Mouse (Mus musculus) limb, embryonic 11.5 days (tissue): ENCODE data around the gene Gpr55. TPM values are rescaled to one million over a fixed set of nuclear protein-coding genes. Genes with fewer than 3 reads are reported as not detected.
"Not testable (repeated sequence)": the region's sequence is repeated elsewhere in the genome, so short reads cannot be mapped to it uniquely, and the experiment has no call there.

Source experiments
- ATAC-seq: fragments of 200-750 bp; cut with Nextera tagmentation; 2 replicates; pipeline ENCODE4 v1.8.0; 2017; ENCODE audit warnings: low read depth; ENCODE audit not compliant: insufficient number of reproducible peaks, low FRiP score, low TSS enrichment
- DNase-seq: peaks from one replicate; pipeline ENCODE4 v3.0.0-alpha.2; 2015; ENCODE audit warnings: low spot score
- H3K27ac ChIP-seq: fragments of 300-500 bp; sonication (generic); replicated peaks from 2 replicates; pipeline ENCODE4 v1.5.1; 2014; ENCODE audit warnings: low read depth, mild to moderate bottlenecking, low read length
- H3K27me3 ChIP-seq: fragments of 300-500 bp; sonication (generic); 2 replicates; pipeline ENCODE4 v1.6.1; 2014; ENCODE audit warnings: mild to moderate bottlenecking, low read length, mixed read lengths; ENCODE audit not compliant: control insufficient read depth, insufficient read depth
- H3K36me3 ChIP-seq: fragments of 300-500 bp; sonication (generic); 2 replicates; pipeline ENCODE4 v1.6.1; 2014; ENCODE audit warnings: mild to moderate bottlenecking, low read length, moderate library complexity, mixed read lengths; ENCODE audit not compliant: control insufficient read depth, insufficient read depth
- H3K4me1 ChIP-seq: fragments of 300-500 bp; sonication (generic); 2 replicates; pipeline ENCODE4 v1.6.1; 2014; ENCODE audit warnings: low read length, mixed read lengths; ENCODE audit not compliant: control insufficient read depth, insufficient read depth
- H3K4me2 ChIP-seq: fragments of 300-500 bp; sonication (generic); 2 replicates; pipeline ENCODE4 v1.6.1; 2014; ENCODE audit warnings: low read depth, mild to moderate bottlenecking, moderate library complexity; ENCODE audit not compliant: severe bottlenecking
- H3K4me3 ChIP-seq: fragments of 300-500 bp; sonication (generic); 2 replicates; pipeline ENCODE4 v1.5.1; 2014; ENCODE audit warnings: low read depth, low read length
- H3K9ac ChIP-seq: fragments of 300-500 bp; sonication (generic); 2 replicates; pipeline ENCODE4 v1.6.1; 2014; ENCODE audit warnings: mild to moderate bottlenecking, low read length
- H3K9me3 ChIP-seq: fragments of 300-500 bp; sonication (generic); 2 replicates; pipeline ENCODE4 v1.6.1; 2016; ENCODE audit warnings: low read length; ENCODE audit not compliant: control insufficient read depth
- WGBS: fragments of 180-500 bp; shearing (Covaris S2); extraction: QIAGEN DNeasy Blood & Tissue Kit; methylation state at CpG from one replicate; pipeline ENCODE4 v1.1.7; 2014; 5-methylcytosine and 5-hydroxymethylcytosine counted together
- polyA plus RNA-seq: library from polyadenylated mRNA; unstranded; fragments of >200 nt; fragmentation: Nextera tagmentation; extraction: Ambion mirVana; gene quantifications from 2 replicates; pipeline ENCODE4 v1.2.1, GENCODE M21; 2014

The Gpr55 gene
- polyA plus RNA-seq, 1 experiment from 2014 or later: not detected

DNA sequence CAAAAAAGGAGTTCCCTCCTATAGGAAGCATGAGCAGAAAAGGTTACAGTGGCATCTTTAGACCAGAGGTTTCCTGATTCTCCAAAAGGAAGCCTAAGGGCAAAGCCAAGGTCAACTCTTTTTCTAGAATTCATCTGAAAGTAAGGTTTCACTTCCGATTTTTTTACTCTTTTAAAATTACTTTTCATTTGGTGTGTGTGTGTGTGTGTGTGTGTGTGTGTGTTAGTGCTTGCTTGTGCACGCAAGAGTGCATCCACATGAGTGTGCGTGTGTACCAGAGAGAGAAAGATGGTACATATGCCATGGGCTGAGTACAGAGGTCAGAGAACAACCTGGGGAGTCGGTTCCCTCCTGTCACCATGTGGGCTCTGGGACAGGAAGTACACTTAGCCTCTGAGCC lies 28.1 kb upstream of the Gpr55 start:
- H3K4me2 ChIP-seq, H3K9ac ChIP-seq, ATAC-seq, H3K27ac ChIP-seq, H3K4me1 ChIP-seq, H3K9me3 ChIP-seq, DNase-seq, H3K36me3 ChIP-seq, H3K27me3 ChIP-seq, H3K4me3 ChIP-seq: not testable (repeated sequence)
- WGBS: 88% methylated on average over 4 of the region's 4 CpGs

DNA sequence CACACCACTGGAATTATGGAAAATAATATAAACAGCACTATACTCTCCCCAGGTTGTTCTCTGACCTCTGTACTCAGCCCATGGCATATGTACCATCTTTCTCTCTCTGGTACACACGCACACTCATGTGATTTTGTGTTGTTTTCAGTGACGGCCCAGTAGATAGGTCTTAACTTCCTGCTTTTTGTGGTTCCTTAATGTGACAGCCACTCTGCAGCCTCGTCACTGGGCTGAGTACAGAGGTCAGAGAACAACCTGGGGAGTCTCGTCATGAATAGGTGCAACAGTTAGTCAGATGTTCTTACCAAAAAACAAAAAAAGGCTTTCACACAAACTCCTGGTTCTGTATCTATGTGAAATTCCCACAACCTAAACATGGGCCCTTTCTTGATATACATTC lies 27.5 kb upstream of the Gpr55 start:
- Histone ChIP-seq H3K4me2 (no peak overlapping the region), H3K36me3 (no peaks in the 10 kb centered on the region), H3K27ac (no peak overlapping the region), H3K9me3 (no peaks in the 10 kb centered on the region), H3K9ac (no peak overlapping the region), H3K4me3 (no peak overlapping the region), H3K27me3 (no peaks in the 10 kb centered on the region), H3K4me1 (no peaks in the 10 kb centered on the region)
- ATAC-seq (no peak), DNase-seq (no peak)
- 74% methylated on average over 4 of the region's 4 CpGs for WGBS

DNA sequence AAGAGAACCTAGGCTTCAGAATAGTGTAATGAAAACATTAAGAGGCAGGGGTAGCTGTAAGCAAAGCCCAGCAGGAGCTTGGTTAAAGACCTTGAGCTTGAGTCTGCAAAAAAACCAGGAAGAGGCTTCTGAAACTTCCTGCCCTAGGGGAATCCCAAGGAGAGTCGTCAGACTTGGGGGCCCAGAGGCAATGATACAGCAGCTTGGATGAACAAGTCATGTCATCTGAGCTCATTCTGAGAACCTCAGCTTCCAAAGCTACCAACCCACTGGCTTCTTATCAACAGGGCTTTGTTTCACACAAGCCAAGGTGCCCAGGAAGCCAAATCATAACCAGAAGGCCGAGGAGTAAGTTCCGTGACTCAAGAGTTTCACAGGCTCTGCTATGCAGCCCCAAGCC lies 25.0 kb upstream of the Gpr55 start:
- H3K4me1 ChIP-seq: no peaks in the 10 kb centered on the region
- DNase-seq (no peak), ATAC-seq (no peak)
- 89% methylated on average over 3 of the region's 3 CpGs for WGBS
- H3K9me3 ChIP-seq: no peaks in the 10 kb centered on the region
- H3K36me3 ChIP-seq: no peaks in the 10 kb centered on the region
- H3K9ac ChIP-seq: no peak overlapping the region
- H3K27me3 ChIP-seq: no peaks in the 10 kb centered on the region
- no peak overlapping the region for H3K27ac ChIP-seq
- no peak overlapping the region for H3K4me3 ChIP-seq
- H3K4me2 ChIP-seq: no peak overlapping the region

DNA sequence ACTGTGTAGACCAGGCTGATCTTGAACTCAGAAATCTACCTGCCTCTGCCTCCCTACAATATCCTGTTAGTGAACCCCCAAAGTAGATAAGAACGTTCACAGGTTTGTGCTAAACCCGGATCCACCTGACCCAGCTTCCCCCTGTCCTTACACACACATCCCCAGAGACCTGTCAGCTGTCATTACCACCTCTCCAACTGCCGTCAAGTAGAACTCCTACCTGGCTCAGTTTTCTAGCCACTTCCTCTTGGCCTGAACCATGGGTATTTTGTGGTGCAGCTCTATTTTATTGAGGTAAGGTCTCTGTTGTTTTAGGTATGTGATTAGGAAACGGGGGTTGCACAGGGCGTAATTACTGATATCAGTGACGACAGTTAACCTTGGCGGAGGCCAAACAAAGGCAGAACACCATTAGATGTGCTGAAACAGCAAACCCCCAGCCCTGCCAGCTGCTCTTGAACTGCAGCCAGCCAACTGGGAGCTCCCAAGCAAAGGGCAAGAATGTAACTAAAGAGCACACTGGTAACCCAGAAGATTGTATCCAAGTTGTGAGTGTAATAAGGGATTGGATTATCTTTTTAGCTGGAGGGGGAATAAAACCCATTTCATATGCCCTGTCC lies 21.0 kb upstream of the Gpr55 start:
- ATAC-seq: no peak
- no peak overlapping the region for H3K4me2 ChIP-seq
- no peak overlapping the region for H3K4me3 ChIP-seq
- H3K4me1 ChIP-seq: no peaks in the 10 kb centered on the region
- DNase-seq: no peak
- no peak overlapping the region for H3K27ac ChIP-seq
- no peak overlapping the region for H3K9ac ChIP-seq
- H3K27me3 ChIP-seq: no peaks in the 10 kb centered on the region
- WGBS: 66% methylated on average over 7 of the region's 7 CpGs
- H3K9me3 ChIP-seq: no peaks in the 10 kb centered on the region
- H3K36me3 ChIP-seq: no peaks in the 10 kb centered on the region

DNA sequence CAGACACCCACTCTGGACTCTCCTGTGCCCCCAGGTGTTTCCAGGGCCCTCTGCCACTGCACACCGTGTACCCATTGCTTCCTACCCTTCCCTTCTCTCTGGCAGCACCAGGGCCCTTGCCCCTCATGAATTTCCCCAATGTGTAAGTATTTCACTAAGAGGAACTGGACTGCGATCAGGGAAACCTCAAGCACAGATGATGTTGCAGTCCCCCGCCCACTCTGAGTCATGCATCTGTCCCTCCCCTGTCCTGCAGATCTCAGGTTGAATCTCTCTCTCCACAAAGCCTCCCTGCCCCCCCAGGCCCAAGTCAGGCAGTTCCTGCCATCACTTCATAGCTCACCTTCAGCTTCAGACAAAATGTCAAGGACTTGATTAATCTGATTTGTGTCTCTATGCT lies 16.9 kb upstream of the Gpr55 start:
- 75% methylated on average over 3 of the region's 3 CpGs for WGBS

DNA sequence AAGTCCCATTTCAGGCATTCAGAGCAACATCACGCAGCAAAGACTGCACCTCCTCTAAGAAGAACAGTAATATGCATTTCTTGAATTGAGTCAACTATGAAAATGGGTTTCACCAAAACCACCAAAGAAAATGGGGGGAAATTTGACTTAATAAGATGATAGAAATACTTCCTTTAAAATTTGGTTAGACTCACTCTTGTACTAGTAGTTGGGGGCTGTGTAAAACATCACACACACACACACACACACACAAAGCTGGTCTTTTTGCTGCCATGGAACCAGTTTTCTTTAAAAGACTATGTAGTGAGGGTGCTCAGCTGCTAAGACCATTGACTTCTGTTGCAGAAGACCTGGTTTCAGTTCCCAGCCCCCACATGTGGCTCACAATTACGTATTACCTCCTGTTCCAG lies 12.7 kb upstream of the Gpr55 start:
- Histone ChIP-seq H3K9me3 (no peaks in the 10 kb centered on the region), H3K4me2 (no peak overlapping the region), H3K36me3 (no peaks in the 10 kb centered on the region), H3K27me3 (no peaks in the 10 kb centered on the region), H3K27ac (no peak overlapping the region), H3K4me3 (no peak overlapping the region), H3K9ac (no peak overlapping the region), H3K4me1 (no peaks in the 10 kb centered on the region)
- DNase-seq: no peak
- WGBS: 92% methylated on average over 2 of the region's 2 CpGs
- no peak for ATAC-seq

More for the DNA sequence above, 16.9 kb upstream of the Gpr55 start:
- Histone ChIP-seq H3K4me1 (no peaks in the 10 kb centered on the region), H3K4me3 (no peak overlapping the region), H3K27me3 (no peaks in the 10 kb centered on the region), H3K36me3 (no peaks in the 10 kb centered on the region), H3K4me2 (no peak overlapping the region), H3K9me3 (no peaks in the 10 kb centered on the region), H3K9ac (no peak overlapping the region), H3K27ac (no peak overlapping the region)
- DNase-seq: no peak
- ATAC-seq: no peak

DNA sequence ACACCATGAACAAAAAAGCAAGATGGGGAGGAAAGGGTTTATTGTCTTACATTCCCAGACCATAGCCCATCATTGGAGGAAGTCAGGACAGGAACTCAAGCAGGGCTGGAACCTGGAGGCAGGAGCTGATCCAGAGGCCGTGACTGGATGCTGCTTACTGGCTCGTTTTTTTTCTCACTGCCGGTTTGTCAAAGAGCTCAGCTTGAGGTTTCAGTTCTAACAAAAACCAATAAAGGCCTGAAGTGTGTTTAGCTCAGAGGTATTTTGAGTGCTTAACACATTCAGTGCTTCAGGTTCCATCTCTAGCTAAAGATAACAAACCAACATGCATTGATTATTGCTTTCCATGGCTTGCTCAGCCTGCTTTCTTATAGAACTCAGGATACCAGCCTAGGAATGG lies 11.5 kb upstream of the Gpr55 start:
- H3K4me2 ChIP-seq: no peak overlapping the region
- ATAC-seq (no peak), DNase-seq (no peak)
- no peak overlapping the region for H3K4me3 ChIP-seq
- no peak overlapping the region for H3K27ac ChIP-seq
- H3K27me3 ChIP-seq: no peaks in the 10 kb centered on the region
- 76% methylated on average over 3 of the region's 3 CpGs for WGBS
- no peak overlapping the region for H3K9ac ChIP-seq
- no peaks in the 10 kb centered on the region for H3K9me3 ChIP-seq
- no peaks in the 10 kb centered on the region for H3K4me1 ChIP-seq
- H3K36me3 ChIP-seq: no peaks in the 10 kb centered on the region

DNA sequence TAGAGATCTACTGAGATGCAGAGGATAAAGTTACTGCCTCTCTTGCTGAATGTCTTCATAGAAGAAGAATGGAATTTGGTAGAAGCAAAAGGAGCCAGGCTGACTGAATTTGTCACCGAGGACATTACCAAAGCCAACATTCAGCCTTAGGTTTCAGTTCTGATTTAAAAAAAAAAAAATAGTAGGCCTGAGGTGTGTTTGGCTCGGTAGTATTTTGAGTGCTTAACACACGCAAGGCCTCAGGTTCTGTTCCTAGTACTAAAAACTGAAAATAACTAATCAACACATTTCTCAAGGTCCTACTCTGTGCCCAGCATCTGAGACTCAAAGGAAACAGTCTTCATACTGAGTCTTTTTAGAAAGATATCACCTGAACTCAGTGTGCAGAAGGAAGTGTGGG lies 10.3 kb upstream of the Gpr55 start:
- no peaks in the 10 kb centered on the region for H3K27me3 ChIP-seq
- no peaks in the 10 kb centered on the region for H3K4me1 ChIP-seq
- H3K27ac ChIP-seq: no peak overlapping the region
- H3K9ac ChIP-seq: no peak overlapping the region
- DNase-seq: no peak
- no peak overlapping the region for H3K4me3 ChIP-seq
- 86% methylated on average over 3 of the region's 3 CpGs for WGBS
- no peaks in the 10 kb centered on the region for H3K36me3 ChIP-seq
- no peak for ATAC-seq
- H3K9me3 ChIP-seq: no peaks in the 10 kb centered on the region
- H3K4me2 ChIP-seq: no peak overlapping the region

DNA sequence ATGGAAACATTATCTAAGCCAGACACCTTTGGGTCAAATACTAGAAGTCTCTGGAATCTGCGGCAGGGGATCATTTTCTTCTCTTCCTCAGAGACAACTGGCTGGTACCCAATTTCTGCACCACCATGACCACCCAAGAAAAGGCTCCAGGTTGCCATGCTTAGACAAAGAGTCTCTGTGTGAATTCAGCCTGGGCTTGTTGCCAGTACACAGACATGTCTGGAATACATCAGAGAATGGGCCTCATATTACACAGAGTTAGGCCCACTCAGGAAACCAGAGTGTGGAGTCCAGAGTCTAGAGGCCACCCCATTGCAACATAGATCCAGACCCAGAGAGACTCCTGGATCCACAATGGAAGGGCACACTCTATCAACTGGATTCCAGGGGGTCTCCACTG lies 8.7 kb upstream of the Gpr55 start:
- H3K4me3 ChIP-seq: no peak overlapping the region
- no peaks in the 10 kb centered on the region for H3K36me3 ChIP-seq
- no peak for DNase-seq
- no peaks in the 10 kb centered on the region for H3K9me3 ChIP-seq
- no peak for ATAC-seq
- H3K4me2 ChIP-seq: no peak overlapping the region
- H3K27me3 ChIP-seq: no peaks in the 10 kb centered on the region
- H3K4me1 ChIP-seq: no peaks in the 10 kb centered on the region
- no peak overlapping the region for H3K9ac ChIP-seq
- 79% methylated on average over 1 of the region's 1 CpGs for WGBS
- H3K27ac ChIP-seq: no peak overlapping the region
